Mouse (Mus musculus): Measurements from ENCODE around the gene Uhrf1.

Uhrf1 gene

DNA sequence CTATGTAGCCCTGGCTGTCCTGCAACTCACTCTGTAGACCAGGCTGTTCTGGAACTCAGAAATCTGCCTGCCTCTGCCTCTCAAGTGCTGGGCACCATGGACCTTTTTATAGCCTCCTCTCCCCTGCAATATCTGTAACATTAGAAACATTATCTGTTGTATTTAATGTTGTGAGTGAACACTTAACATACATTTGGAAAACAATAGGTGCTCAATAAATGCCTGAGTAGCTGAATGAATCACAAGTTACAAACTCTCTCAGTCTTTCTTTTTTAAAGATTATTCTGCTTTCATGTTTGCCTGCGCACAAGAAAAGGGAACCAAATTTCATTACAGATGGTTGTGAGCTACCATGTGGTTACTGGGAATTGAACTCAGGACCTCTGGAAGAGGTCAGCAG lies 4.9 kb upstream of the Uhrf1 start:
- in situ Hi-C loops (cut with MboI, MseI), result no loop called here

DNA sequence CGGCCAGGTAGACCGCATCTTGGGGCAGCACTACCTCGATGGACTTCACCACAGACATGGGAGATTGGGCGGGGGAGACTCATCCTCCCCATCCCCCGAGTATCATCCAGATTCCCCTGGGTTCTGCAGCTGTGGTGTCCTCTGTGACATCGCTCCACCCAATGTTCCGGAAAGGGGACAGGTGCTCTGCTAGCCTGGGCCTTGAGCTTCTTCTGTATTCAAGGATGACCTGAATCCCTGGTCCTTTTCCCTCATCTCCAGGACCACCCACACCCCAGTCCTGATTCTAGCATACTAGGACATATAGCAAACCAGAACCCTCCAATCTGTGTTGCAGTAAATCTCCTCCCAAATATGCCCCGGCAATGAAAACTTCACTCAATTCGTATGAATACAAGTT lies 2.9 kb upstream of the Uhrf1 start, which contains the start of gene Arrdc5:
Gene Arrdc5, minus strand, starts transcription at position 101 of the 400 bp plus-strand sequence.
- in situ Hi-C loops (cut with MboI, MseI), result loop anchor here (25.0 kb wide), 1 partner anchor 962 kb away; no protein-coding TSS in a partner anchor

DNA sequence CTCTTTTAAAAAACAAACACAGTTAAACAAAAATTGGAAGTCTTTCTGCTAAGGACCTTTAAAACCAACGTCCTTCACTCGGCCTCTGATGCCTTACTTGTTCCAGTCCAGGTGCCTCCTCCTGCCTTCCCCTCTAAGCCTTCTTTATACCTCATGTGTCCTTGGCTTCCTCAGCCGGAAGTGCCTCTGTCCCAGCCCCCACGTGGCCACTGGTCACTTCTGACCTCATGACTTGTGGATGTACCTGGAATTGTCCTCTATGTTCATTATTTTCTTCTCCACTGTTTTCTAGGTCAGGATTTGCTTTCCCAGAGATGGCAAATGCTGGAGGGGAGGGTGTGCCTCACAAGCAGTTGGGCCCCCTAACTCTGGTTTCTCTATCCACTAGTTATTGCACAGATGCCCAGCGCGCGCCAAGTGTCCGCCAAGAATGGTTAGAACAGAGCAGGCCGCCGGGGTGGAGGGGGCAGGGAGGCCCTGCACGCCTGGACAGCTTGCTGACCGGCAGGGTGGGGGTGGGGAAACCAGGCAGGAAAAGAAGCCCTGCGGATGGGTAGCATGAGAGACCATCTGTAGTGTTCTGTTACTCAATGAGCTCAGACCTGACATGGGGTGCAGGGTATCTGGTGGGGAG lies 641 bp upstream of the Uhrf1 start:
- in situ Hi-C loops (cut with MboI, MseI), result loop anchor here (25.0 kb wide), 1 partner anchor 960 kb away; no protein-coding TSS in a partner anchor

DNA sequence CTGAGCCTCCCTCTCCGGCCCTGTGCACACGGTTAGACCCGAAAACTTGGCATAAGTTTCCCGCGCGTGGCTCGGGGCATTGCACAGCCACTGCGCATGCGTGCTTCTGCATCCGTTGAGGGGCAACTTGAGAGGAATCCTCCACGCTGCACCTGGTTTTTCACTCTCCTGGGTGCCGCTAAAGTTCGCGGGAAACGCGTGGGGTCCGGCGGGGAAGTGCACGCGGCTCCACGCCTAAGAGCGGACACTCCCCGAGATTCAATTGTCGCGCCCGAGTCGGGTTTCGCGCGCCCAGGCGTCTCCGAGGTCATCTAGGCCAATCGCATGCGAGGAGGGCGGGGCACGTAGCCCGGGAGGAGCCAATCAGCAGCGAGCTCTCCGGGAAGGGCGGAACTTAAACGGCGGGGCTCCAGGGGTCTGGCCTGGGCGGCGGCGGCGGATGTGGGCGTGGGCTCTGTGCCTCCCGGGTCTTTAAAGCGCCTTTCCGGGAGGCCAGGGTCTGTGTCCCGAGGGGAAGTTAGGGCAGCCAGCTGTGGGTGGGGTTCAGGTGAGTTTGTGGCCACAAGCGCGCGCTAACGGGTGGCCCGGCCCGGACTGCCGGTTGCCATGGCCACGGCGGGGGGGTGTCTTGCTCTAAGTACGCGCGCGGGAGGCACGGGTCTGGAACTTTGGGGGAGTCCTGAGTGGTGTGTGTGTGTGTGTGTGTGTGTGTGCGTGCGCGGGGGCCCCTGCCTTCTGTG lies 896 bp downstream of the Uhrf1 start:
- in situ Hi-C loops (cut with MboI, MseI), result loop anchor here (25.0 kb wide), 1 partner anchor 958 kb away; no protein-coding TSS in a partner anchor

DNA sequence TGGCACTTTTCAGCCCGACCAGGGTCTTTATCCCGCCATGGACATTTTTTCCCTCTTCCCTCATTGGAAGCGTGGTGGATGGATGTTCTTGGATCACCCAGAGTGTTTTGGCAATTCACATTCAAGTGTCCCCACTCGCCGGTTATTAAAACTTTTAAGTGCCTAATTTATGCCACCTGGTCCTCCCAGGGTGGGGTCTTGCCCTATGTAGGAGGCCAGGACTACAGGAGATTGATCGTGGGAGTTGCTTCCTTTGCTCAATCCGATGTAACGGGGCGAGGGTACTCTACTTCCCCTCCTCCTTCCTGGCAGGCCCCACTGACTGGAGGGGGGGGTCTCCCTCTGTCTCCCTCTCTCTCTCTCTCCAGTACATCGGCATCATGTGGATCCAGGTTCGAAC lies 1.6 kb downstream of the Uhrf1 start:
- in situ Hi-C loops (cut with MboI, MseI), result loop anchor here (25.0 kb wide), 1 partner anchor 958 kb away; no protein-coding TSS in a partner anchor

DNA sequence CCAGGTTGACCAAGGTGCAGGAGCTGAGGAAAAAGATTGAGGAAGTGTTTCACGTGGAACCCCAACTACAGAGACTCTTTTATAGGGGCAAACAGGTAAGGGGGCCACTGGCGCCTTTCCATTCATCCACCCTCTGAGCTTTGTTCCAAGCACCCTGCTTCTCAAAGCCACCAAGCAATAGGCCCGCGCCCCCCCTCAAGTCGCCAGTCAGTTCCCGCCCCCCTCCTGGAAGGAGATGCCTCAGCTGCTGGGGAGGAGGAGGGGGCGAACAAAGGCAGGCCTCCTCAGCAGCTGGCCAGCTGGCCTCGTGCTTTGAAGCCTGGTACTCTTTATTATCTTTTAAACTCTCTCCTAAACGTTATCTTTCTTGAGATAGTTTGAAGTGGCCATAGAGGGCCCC lies 2.0 kb downstream of the Uhrf1 start:
- in situ Hi-C loops (cut with MboI, MseI), result loop anchor here (25.0 kb wide), 1 partner anchor 957 kb away; no protein-coding TSS in a partner anchor

DNA sequence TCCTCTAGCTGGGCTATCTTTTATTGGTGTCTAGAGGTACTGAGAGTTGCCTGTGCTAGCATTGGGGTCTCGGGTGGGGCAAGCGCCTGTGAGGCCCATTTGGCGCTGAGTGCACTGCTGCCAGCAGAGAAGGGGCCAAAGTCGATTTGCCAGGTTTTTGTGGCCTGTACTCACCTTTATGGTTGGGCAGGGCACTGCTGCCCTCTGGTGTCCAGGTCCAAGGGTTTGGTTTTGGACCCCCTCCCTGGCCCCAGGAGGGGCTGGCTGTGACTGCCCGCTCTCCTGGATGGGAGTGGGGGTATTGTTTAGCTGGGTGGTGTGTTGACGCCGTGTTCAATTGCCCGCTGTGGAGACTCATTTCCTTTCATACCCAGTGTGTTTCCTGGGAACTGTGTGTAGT lies 2.7 kb downstream of the Uhrf1 start:
- in situ Hi-C loops (cut with MboI, MseI), result loop anchor here (25.0 kb wide), 1 partner anchor 956 kb away; no protein-coding TSS in a partner anchor

DNA sequence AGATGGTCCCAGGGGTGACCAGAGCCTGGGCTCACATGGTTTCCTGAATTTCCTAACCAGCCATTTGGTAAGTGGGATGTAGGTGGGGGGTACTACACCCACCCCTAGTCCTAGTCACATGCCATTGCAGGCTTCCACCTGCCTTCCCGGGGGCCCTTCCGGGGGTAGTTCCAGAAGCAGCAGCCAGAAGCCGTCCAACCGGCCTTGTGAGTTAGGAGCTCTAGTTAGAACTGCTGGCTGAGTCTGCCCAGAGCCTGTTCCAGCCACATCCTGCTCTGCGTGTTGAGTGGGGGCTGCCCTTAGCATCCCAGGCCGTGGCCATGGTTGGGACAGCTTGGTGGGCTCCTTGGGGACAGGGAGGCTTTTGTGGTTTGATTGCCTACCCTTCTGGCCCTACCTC lies 5.0 kb downstream of the Uhrf1 start:
- in situ Hi-C loops (cut with MboI, MseI), result loop anchor here (25.0 kb wide), 1 partner anchor 954 kb away; no protein-coding TSS in a partner anchor

DNA sequence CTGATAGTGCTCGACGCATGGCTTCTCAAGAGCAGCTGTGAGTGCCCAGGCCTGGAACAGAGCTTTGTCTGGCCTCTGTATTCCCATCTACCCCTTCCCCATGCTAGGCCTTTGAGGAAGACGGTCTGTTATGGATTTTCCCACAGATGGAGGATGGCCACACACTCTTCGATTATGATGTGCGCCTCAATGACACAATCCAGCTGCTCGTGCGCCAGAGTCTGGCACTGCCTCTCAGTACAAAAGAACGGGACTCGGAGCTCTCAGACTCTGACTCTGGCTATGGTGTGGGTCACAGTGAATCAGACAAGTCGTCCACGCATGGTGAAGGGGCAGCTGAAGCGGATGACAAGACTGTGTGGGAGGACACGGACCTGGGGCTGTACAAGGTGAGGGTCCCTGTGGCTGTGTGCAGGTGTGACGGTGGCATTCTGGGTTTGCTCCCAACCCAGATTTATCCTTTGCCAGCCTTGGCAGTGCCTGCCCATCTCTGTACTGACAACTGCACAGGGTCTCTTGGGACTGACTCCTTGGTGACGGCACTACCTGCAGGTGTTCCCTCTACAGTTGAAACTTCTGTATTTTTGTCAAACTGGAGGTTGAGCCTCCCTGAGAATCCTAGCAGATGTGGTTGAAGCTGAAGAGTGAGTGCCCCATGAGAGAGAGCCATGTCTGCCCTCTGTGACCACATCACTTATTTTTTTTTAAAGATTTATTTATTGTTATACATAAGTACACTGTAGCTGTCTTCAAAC lies 6.2 kb downstream of the Uhrf1 start:
- in situ Hi-C loops (cut with MboI, MseI), result loop anchor here (25.0 kb wide), 1 partner anchor 953 kb away; no protein-coding TSS in a partner anchor

DNA sequence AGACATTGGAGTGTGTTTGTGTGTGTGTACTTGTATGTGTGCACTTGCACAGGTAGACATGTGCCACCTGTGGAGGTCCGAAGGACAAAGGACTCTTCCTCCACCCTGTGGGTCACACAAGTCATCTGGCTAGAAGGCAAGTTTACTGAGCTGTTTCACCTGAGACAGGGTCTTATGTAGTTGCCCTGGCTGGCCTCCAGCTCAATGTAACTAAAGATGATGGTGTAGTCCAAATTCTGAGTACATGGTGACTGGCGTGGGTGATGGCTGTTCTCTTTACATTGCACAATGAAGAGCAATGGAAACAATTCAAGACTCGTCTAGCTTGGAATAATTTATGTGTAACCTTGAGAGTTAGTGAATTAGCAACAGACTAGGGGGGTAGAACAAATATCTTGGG lies 21.3 kb downstream of the Uhrf1 start:
- in situ Hi-C loops (cut with MboI, MseI), result loop anchor here (25.0 kb wide), 1 partner anchor 938 kb away; no protein-coding TSS in a partner anchor

DNA sequence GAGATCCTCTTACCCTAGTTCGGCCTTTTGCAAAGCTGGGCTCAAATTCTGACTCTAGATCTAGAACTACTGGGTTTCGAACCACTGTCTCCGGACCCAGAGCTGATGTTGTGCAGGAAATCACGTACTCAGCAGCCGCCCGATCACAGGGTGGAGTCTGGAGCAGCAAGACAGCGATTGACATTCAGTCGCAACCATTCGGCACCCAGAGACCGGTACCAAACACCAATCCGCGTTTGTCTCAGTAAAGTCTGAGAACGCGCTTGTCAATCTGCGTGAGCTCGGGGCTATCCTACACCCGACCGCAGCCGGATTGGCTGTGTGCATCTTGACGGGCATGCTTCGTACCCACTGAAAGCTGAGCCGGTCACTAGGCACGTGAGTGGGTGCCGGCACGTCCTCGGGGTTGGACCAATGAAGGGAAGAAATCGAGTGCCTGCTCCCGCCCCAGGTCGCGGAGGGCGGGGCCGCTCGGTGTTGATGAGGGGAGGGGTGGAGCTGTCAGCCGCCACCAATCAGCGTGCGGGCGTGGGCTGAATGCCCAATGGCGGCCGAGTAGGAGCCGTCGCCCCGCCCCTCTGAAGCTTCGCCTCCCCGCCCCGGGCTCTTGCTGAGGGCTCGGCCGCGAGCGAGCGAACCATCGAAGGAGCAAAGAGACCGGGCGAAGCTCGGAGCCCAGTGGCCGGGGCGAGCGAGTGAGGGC lies 22.5 kb downstream of the Uhrf1 start, which contains the start of gene Kdm4b:
Gene Kdm4b, plus strand, starts transcription at position 613 of the 703 bp plus-strand sequence.
- in situ Hi-C loops (cut with MboI, MseI), result no loop called here

DNA sequence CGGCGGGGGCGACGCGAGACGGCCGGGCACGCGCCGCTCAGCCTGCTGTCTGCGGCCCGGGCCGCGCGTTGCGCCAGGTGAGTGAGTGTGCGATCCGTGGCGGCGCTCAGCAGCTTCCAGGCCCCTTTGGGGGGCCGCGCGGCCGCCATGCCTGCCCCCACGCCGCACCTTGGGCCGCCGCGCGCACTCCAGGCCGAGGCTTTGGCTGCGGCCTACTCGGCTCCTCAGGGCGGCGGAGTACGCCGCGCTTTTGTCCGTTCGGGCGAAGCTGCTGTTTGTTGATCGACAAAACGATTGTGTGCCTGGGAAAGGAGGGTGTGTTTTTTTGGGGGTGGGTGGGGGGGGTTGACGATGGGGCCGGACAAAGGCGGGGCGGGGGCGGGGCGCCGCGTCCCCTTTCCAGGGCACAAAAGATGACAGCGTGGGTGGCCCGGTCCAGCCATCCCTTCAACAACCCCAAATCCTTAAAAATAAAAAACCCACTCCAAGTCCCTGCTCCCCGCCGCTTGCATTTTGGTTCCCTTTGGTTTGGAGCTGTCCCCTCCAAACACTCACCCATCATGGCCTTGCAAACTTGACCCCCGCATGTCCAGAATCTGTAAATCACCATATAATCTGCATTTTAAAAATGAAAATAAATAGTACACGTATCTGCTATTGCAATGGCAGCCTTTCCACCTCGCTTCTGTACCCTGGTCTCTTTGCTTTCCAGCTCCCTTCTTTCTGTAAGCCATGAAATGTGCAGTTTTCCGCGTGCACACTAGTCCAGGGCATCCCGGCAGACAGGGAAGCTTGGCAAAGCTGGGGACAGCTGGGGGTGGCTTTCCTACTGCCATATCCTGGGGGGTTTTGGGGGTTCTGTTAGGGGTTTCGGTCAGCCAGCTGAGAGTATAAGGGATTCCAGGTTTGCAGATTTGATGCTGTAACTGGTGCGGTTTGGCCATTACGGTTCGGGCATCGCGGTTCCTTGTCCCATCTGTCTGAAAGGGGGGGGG lies 23.3 kb downstream of the Uhrf1 start:
- in situ Hi-C loops (cut with MboI, MseI), result no loop called here

DNA sequence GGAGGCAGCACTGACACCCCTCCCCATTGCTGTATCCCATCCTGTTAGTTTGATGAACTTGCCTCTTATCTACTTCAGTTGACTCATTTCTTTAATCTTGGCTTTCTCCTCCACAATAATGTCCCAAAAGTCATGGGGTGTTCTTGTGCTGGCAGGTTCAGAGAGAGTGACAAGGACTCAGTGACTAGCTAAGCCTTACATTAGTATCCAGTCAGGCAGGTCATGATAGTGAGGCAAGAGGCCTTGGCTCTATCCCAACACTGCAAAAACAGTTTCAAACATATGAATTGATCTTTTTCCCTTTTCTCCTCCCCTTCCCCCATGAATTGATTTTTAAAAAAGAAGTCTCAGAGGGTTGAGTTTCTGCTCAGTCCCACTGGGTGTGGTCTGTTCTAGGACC lies 26.1 kb downstream of the Uhrf1 start:
- in situ Hi-C loops (cut with MboI, MseI), result no loop called here

DNA sequence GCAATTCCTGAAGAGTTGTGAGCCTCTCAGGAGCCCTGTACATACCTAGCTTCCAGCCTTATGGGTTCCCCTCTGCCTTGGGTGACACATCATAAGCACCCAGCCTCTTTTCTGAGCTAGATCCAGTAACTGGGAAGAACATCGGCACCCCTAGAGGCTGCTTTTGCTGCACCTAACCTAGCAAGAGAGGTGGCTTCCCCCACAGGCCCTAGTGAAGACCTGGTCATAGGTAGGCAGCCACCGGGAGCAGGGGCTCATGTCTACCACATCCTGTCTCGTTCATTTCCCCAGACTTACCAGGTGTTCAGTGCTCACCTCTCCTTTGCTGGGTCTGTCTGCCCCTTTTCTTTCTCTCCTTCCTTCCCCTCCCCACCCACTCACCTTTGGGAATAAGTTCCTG lies 27.2 kb downstream of the Uhrf1 start:
- in situ Hi-C loops (cut with MboI, MseI), result no loop called here

DNA sequence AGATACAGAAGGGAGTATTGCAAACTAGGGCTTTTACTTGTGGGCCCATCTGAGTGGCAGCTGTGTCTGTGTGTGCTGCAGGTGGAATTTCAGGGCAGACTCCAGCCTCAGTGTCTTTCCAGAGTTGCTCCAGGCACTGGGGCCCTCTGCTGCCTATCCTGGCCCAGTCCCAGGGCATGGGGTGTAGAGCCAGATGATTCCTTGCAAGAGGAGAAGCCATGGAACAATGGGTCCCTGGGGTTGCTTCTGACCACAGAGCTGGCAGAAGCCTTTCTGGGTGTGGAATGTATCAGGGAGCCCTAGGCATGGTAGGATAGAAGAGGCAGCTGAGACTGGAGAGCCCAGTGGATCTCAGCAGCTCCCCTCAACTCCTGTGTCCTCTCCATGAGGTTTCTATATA lies 28.1 kb downstream of the Uhrf1 start:
- in situ Hi-C loops (cut with MboI, MseI), result no loop called here

DNA sequence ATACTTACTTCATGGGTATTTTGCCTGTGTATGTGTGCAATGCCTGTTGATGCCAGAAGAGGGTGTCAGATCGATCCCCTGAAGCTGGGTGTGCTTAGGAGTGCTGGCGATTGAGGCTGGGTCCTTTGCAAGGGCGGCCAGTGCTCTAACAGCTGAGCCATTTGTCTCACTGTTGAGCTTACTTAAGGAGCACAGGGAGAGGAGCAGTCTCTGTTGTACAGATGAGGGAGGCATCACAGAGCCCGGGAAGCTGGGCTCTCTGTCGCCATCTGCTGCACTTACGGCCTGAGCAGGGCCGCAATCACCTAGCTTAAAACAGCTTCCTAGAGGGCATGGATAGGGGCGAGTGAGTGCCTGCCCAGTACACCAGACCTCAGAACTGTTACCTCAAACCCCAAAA lies 29.9 kb downstream of the Uhrf1 start:
- in situ Hi-C loops (cut with MboI, MseI), result no loop called here

DNA sequence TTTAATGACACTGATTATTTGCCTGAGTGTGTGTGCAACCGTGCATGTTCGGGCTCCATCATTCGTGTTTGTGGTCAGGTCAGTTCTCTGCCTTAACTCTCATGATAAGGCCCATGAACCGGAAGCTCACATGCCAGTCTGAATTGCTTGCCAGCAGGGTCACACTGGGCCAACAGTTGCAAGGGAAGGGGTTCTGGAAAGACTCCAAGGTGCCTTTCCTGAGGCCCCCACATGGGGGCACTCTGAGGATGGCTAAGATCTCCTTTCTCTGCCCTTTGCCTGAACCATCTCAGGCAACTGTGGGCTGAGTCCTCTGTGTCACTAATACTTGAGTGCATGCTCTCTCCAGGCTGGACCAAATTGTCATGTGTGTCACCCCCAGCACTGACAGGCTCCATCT lies 34.1 kb downstream of the Uhrf1 start:
- in situ Hi-C loops (cut with MboI, MseI), result no loop called here

DNA sequence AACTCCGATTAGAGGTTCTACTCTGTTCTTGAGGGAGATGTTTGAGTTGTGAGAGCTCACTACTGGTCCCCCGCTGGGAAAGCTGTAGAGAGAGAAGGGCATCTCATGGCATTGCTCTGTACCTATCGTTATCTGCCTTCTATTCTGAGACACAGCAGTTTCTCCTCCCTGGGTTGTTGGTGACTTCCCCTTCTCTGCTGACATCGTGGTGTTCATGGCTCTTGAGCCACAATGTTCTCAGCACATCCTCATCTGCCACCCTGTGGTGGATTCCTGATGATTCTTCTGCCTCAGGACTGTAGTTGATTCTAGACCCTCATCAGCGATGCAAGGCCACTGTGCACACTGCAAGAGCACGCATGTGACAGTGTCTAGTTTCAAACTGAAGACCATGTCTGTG lies 34.7 kb downstream of the Uhrf1 start:
- in situ Hi-C loops (cut with MboI, MseI), result no loop called here

DNA sequence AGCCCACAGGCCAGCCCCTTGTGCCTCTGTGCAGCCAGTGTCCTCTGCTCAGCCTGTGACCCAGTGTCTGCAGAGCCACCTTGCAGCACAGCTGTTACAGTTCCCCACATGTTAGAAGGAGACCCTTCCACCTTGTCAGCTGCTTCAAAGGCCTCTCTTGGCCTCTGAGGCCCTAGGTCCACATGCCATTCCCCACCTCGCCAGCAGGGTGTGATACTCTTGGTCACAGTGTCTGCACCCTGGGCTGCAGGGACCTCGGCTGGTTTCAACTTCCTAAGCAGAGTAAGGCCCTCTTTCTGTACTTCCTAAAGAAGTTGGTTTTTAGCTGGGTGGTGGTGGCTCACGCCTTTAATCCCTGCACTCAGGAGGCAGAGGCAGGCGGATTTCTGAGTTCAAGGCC lies 35.8 kb downstream of the Uhrf1 start:
- in situ Hi-C loops (cut with MboI, MseI), result no loop called here

DNA sequence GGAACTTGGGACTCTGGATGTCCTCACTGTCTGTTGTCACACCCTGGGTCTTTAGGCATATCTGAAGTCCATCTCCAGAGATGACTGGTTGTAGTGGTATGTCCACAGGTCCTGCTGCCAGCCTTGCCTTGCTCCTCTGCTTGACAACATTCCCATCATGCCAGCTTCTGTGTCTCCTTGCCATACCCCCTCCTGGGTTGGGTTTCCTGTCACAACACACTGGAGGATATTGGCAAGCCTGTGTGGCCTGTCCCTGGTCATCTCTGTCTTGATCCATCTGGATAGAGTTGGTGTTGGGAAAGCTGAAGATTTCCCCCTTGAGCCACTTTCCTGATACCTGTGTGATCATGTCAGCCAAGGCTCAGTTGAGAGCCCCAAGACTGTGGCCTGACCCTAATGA lies 37.6 kb downstream of the Uhrf1 start:
- in situ Hi-C loops (cut with MboI, MseI), result no loop called here

Measured in T-helper 2 cell (primary cell).